Mouse (Mus musculus) thymus, postnatal 0 days (tissue): ENCODE data around the gene Hmgb1. TPM values are rescaled to one million over a fixed set of nuclear protein-coding genes. Genes with fewer than 3 reads are reported as not detected.

Experiments used
- DNase-seq: peaks from one replicate; pipeline ENCODE4 v3.0.0-alpha.2; 2015; ENCODE audit warnings: low spot score
- polyA plus RNA-seq: library from polyadenylated mRNA; unstranded; fragments of >200 nt; fragmentation: Nextera tagmentation; extraction: Ambion mirVana; gene quantifications from 2 replicates; pipeline ENCODE4 v1.2.1, GENCODE M21; 2015

The Hmgb1 gene
- polyA plus RNA-seq, 1 experiment from 2014 or later = 2,714 TPM

DNA sequence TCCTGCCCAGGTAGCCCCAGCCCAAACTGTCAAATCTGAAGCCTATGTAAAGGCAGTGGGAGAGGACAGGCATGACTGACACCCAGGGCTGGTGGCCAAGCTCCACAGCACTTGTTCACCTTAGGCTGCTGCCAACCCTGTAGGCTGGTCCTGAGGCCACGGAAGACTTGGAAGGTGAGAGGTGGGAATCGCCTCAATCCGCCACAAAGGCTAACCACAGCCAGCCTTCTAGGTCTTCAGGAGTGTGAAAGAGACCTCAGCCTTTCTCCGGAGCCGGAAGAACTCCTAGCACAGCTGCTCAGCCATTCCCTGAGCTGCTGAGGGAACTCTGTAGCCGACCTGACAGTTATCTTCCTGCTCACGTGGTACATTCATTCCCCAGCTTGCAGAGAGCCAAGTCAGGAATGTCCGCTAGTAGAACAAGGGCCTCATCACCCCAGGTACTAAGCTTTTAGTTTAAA is 116.8 kb downstream of the Hmgb1 start:
- peak; percentile 42 for DNase-seq

DNA sequence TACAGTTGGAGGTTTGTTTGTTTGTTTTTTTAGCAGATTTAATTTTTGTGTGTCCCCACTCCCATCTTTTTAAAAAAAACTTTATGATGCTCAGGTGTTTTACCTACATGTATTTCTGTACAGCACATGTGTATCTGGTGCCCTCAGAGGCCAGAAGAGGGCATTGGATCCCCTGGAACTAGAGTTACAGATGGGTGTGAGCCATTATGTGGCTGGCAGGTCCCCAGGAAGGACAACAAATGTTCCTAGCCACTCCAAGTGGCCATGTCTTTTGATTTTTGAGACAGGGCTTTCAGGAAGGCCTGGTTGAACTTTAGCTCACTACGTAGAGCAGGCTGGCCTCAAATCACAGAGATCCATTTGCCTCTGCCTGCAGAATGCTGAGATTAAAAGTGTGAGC is 121.5 kb downstream of the Hmgb1 start:
- no peak for DNase-seq

DNA sequence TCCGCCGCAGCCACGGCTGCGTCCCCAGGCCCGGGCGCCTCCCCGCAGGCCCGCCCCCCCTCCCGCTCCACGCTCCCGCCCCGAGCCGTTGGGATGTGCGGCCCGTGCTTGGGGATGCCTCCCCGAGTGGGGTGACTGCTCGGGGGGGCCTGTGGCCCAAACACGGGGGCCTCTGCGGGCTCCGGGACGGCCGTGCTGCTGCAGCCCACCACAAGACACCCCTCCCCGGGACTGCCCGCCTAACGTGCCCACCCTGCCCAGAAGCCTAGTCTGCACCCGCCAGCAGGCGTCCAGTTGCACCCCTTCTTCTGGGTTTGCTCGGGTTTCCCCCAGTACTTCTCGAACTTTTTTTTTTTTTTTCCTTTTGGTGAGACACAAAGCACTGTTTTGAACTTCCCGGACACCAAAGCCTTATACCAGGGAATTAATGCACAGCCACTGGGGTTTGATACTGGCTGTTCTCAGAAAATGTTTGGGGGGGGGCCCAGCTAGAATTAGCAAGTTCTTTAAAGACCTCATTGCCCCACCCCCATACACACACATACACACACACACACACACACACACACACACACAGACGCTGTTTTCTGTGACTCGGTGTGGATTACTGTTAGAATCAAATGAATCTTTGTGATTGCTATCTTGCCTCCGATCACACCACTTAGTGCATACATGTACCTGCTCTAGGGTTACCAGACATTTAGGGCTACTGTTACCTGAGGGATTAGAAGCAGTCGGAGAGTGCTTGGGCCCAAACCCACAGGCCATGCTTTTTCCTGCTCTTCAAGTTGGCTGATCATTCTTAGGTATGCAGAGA is 130.7 kb downstream of the Hmgb1 start:
- peak; percentile 34 for DNase-seq

DNA sequence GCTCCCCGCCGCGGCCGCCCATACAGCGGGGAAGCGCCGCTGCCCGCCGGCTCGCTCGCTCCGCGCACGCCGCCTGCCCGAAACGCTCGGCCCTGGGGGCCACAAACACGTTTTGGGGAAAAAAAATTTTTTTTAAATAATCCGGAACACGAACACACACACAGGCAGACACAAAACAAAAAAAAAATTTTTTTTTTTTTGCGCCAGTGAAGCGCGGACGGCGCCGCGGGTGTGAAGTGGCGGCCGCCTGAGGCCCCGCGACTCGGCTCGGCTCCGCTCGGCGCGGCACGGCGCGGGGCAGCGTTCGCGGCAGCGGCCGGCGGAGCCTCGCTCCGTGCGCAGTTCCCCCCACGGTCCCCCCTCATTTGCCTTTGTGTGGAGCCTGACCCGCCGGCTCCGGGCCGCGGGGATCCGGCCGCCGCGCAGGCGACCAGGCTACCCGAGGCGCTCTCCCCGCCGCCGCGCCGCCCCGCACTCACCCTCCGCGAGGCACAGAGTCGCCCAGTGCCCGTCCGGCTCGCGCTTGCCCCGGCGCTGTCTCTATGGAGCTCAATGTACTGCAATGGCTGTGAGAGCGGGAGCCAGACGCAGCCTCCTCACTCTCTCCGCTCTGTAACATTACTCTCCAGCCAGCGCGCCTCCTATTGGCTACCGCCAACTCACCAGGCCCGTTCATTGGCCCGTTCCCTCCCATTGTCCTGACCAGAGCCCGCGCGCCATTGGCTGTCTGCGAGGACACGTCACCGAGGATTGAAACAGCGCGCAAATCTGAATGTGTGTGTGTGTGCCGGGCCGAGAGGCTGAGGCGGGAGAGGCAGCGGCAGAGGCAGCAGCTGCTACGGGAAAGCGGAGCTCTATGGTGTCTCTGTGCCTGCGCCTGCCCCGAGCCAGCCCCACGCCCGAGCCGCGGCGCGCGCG is 131.6 kb downstream of the Hmgb1 start:
- DNase-seq = peak; percentile 99

DNA sequence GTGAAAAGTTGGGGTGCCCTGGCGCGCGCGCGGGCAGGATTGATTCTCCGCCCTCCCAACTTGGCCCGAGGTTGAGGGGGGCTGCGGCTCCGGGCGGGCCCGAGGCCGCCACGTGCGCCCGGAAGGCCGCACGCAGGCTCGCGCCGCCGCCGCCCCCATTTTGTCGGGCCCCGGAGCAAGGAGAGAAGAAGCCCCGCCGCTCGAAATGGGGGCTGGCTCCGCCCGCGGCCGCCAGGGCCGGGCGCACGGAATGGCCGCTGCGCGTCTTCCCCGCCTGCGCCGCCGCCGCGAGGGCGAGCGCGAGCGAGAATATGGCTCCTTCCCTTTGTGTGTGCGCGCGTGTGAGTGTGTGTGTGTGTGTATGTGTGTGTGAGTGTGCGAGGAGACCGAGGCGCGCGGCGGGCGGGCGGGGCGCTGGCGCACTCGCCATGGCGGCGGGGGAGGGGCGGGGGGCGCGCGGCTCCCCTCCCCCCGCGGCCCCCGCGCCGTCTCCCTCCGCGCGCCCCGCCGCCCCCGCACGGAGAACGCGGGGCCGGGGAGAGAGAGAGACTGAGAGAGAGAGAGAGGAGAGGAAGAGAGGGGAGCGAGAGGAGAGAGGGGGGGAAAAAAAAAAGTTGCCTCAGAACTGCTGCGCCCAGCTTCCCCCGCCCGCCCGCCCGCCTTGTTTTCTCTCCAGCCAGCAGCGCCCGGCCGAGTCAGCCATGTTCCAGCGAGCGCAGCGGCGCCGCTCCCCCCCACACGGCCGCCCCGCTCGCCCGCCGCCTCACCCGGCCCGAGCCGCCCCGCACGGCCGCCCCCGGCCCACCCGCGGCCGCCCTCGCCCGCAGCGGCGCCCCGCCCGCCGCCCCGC is 132.5 kb downstream of the Hmgb1 start:
- DNase-seq = peak; percentile 83

DNA sequence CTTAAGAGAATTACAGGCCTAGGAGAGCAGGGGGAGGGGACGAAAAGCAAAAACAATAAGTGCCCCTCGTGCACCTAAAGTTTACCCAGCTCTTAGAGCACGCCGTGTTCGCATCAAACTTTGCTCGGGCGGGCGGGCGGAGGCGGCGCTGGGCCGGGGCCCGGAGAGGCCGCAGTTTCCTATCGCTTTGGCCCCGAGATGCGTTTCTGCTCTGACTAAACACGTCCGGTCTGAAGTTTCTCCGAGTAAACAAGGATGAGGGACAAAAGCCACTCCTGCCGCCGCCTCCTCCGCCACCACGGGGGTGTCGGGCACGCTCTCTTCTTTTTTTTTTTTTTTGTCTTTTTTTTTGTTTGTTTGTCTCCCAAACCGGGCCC is 133.1 kb downstream of the Hmgb1 start:
- DNase-seq = no peak

DNA sequence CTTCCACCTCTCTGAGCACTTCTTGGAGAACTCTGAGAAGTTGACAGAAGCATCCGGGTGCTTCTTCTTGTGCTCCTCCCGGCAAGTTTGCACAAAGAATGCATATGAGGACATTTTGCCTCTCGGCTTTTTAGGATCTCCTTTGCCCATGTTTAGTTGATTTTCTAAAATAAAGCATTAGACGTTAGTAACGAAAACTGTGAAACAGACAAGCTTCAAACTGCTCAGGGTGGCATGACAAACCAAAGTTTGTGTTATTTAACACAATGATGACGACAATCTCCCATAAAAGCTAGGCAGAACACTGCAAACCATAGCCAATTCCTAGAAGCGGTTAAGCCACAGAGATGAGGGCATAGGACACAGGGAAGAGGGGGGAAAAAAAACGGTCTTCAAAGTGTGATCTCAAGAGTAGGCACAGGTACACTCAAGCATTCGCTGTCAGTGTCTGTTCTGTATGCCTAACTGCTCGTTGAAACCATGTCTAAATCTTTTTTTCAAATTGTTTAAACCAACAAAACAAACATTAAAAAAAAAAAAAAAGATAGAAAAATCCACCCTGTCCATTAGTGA is 133.6 kb downstream of the Hmgb1 start:
- DNase-seq = peak; percentile 35

DNA sequence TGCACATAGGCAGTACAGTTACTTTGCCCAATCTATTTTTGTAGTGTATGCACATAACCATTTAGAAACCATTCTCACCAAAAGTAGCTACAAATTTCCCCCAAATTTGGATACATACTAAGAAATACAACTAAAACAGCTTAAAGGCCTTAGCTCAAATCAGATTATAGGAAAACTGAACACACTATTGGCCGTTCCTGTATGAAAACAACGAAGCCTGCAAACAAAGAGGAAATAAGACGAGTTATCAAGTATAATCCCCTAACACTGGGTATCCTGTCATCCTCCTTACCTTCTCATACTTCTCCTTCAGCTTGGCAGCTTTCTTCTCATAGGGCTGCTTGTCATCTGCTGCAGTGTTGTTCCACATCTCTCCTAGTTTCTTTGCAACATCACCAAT is 134.9 kb downstream of the Hmgb1 start:
- DNase-seq = no peak

DNA sequence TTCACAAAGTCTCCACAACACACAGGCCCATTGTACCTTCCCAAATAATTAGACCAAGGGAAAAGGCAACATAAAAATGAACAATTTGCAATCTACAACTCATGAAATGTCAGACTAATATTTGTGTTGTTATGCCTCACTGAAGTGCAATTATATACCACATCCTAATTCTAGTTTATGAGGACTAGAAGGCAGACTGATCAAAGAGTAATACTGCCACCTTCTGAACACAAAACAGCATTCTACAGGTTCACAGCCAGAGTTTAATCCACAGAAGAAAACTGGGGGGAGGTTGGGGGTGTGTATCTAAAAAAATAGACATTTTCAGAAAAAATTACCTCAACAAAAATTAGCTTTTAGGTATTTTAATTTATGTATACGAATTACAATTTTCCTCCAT is 135.3 kb downstream of the Hmgb1 start:
- peak; percentile 56 for DNase-seq

DNA sequence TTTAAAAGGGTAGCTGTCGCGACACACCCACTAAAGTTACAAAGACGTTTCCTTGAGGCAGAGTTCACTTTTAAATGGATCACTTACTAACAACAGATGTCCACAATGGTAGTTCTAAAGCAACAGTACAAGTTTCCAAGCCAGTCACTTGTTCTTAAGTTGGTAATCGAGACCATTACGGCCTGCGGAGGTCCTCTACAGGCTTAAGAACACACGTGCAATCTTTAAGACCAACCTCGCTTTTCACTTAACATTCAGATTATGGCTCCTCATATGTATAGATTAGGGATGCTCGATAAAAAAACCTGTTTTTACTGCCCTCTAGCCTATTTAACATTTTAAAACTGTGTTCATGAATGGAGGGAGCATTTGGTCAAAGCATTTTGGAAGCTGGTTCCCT is 137.6 kb downstream of the Hmgb1 start:
- no peak for DNase-seq

DNA sequence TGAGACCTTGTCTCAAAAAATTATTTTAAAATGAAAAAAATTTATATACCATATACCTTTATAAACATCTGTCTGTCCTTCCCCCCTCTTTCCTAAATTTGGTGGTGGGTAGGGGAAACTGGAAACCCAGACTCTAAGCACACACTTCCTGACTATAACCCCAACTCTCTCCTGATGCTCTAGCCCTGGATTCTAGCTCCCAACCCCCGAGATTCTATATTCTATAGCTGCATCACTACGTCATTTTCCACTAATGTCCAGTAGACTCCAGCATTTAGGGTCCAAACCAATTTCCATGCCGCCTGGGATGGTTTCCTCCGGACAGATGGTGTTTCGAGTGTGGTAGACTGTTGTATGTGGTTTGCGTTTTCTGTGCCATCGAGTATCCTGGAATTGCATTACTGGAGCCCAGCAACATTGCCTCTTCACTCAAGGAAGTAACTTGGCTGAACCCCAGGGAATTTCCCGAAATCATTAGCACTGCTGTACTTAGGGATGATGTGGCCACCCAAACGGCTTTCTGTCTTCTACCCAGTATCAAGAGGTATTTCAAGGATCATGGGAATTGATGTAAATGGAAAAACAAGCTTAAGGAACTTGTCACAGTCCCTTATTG is 138.7 kb downstream of the Hmgb1 start:
- DNase-seq = no peak

DNA sequence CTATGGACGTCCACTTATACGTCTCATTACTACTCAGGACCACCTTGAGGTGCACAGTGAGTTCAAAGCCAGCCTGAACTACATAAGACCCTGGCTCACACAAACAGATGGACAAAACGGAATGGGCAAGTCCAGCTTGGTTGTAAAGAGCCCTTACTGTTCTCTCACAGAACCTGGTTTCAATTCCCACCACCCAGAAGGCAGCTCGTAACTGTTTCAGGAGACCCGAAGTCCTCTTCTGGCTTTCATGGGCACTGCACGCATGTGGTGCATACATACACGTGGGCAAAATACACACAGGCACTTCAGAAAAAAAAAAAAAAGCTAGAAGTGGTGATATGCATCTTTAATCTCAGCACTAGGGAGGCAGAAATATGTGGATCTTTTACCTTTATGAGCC is 139.2 kb downstream of the Hmgb1 start:
- DNase-seq = no peak

DNA sequence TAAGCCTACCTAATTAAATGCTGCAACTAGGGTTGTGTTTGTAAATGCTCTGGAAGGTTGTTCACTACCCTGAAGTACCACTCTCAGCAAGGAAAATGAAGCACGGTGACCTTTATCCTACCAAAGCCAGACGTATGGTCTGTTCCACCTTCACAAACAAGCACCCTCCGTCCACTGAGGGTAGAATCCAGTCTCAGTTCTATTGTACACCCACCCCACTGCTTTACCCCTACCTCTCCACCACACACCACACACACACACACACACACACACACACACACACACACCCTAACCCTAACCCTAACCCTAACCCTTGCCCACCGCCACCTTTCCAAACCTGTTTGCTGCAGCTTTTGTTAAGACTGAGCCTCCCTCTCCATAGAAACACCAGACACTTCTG is 140.2 kb downstream of the Hmgb1 start:
- DNase-seq = no peak

DNA sequence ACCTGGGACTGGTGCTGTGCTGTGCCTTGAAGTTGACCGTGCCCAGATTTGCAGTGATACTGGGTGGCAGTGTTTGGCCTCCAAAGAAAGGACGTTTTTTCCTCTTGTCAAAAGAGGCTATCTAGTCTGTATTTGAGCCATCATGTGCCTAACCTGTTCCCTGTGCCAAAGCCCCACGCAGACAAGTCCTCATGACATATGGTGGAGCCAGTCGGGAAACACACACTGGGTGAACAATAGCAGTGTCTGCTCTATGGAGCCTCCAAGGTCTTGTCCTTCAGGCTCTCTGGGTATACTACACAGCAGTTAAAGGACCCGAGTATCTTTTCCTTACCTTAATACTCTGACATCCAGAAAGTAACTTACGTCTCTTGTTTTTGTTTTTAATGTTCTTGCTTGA is 141.0 kb downstream of the Hmgb1 start:
- no peak for DNase-seq

DNA sequence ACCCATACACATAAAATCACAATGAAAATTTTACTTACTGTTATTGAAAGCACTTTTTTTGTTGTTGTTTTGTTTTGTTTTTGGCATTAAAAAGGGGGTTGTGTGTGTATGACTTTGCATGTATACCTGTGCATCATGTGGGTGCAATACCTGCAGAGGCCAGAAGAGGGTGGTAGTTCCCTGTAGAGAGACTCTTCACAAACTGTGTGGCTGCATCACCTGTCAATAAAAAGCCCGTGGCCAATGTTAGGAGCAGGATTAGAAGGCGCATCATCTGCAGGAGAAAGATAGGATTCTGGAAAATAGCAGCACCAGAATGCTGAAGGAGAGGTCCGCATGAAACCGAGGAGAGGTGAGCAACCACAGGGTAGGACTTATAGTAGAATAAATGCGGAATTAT is 144.5 kb downstream of the Hmgb1 start:
- peak; percentile 50 for DNase-seq

DNA sequence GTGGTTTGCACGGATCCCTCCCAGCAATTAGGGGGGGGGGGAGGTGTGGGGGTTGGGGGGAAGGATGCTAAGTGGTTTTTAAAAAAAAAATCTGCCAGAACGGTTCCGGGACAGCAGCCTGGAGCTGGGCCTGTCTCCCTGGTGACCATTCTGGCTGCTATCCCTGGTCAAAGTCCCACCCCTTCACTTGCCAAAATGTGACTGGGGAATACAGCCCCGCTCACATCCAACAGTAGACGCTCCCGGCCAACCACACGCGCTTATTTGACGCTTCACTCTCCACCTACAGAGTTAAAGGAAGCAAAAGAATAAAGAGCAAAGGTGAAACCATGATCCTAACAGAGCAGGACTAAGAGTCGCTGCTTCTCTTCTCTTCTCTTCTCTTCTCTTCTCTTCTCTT is 146.6 kb downstream of the Hmgb1 start:
- no peak for DNase-seq

DNA sequence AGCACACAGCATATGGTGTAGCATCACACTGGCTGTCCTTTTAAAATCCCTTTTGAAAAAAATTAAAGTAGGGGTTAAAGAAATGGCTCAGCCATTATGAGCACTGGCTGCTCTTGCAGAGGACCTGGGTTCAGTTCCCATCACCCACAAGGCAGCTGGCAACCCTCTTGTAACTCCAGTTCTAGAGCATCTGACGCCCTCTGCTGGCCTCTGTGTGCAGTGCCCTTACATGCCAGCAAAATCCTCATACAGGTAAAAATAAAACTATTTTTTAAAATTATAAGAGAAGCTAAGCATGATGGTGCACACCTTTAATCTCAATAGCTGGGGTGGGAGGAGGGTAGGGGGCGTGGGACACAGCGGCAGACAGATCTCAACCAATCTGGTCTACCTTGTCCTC is 147.4 kb downstream of the Hmgb1 start:
- no peak for DNase-seq

DNA sequence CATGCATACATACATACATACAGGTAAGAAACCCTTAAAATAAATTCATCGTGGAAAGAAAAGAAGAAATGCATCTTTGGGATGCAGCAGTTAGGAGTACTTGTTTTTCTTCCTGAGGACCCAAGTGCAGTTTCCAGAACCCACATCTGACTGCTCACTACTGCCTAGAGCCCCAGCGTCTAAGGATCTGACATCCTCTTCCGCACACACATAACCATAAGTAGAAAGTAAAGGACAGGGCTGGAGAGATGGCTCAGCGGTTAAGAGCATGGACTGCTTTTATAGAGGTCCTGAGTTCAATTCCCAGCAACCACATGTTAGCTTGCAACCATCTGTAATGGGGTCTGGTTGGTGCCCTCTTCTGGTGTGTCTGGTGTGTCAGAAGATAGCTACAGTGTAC is 151.9 kb downstream of the Hmgb1 start:
- no peak for DNase-seq

DNA sequence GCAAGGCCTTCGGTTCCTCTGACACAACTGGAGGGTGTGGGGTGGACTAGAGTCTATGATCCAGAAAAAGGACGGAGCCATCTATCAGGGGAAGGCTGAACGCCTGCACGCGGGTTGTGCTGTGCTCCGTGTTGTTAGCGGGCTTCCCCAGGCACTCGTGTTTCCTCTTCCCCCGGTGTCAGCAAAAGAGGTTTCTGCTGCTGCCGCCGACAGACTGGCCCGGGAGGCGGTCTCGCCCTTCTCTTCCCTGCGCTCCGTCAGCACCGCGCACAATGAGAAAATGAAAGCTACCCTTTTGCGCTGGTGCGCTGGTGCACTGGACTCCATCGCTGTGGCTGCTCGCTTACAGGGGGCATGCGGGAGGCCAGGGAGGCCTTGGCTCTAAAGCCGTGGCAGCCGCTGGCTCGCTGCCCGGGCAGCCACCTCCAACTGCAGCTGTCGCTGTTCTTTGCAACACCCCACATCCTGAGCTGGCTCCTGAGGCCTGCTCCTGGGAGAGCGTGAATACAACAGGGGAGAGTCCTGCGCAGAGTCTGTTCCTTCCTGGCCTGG is 153.0 kb downstream of the Hmgb1 start:
- DNase-seq = peak; percentile 77

DNA sequence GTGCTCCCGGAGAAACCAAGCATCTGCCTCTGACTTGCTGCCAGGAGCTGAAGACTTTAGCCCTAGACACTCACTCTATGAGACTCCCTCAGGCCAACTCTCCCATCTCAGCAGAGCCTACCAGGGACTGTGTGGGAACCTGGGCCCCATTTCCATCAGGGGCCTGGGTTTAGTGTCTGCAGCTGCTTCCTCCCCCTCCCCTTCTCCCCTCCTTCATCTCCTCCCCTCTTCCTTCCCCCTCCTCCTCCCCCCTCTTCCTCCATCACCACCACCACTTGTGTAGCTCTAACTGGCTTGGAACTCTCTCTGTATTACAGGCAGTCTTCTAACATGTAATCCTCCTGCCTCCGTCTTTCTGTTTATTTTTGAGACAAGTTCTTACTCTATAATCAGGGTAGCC is 154.2 kb downstream of the Hmgb1 start:
- DNase-seq = peak; percentile 79
